Mouse (Mus musculus): ENCODE results near the gene Stambp. TPM values are rescaled to one million over a fixed set of nuclear protein-coding genes. Genes with fewer than 3 reads are reported as not detected.

Stambp gene
- total and polyA plus RNA-seq, 2 experiments: 6.9 to 7.4 TPM

GRCm38 (mm10) chr6:83599636-83600174 lies 27.2 kb upstream of the Stambp start:
- 65% methylated on average over 6 of the region's 6 CpGs for WGBS
- TF ChIP-seq CTCF (IDR thresholded peaks at IDR 0.05; ENCODE audit: low read depth, low read length): no peak
- TF ChIP-seq POLR2A (IDR thresholded peaks at IDR 0.05; ENCODE audit: extremely low read depth, insufficient read depth, low read length): no peak
- DNase-seq (ENCODE audit: extremely low read depth, low read depth, low spot score): peak; percentile 27
- Histone ChIP-seq H3K36me3 (ENCODE audit: control insufficient read depth, insufficient read depth, low read length) (no peaks in the 10 kb centered on the region), H3K4me1 (ENCODE audit: control insufficient read depth, insufficient read depth, low read length) (0 out of 2 replicates have a peak, but pooled peaks cover 1% of the 10 kb centered on the region), H3K27ac (replicated peaks; ENCODE audit: insufficient read depth, low read depth, low read length) (peak overlapping the region; percentile 51), H3K27me3 (ENCODE audit: control insufficient read depth, insufficient read depth, low read length) (no peaks in the 10 kb centered on the region), H3K79me2 (ENCODE audit: control insufficient read depth, insufficient read depth, low read length) (no peaks in the 10 kb centered on the region), H3K4me3 (ENCODE audit: insufficient read depth, low read depth, low read length) (no peak overlapping the region), H3K9ac (ENCODE audit: low read depth, low read length) (no peak overlapping the region)

- Histone ChIP-seq H3K27me3 (ENCODE audit: control insufficient read depth, insufficient read depth, low read length) (no peaks in the 10 kb centered on the region), H3K4me1 (ENCODE audit: control insufficient read depth, insufficient read depth, low read length) (0 out of 2 replicates have a peak, but pooled peaks cover 1% of the 10 kb centered on the region), H3K4me3 (ENCODE audit: insufficient read depth, low read depth, low read length) (peak overlapping the region; percentile 16; the same call in 1 of the 2 replicates), H3K9ac (ENCODE audit: low read depth, low read length) (no peak overlapping the region), H3K79me2 (ENCODE audit: control insufficient read depth, insufficient read depth, low read length) (no peaks in the 10 kb centered on the region), H3K36me3 (ENCODE audit: control insufficient read depth, insufficient read depth, low read length) (no peaks in the 10 kb centered on the region), H3K27ac (replicated peaks; ENCODE audit: insufficient read depth, low read depth, low read length) (peak overlapping the region; percentile 51)
- WGBS: 33% methylated on average over 24 of the region's 24 CpGs
- DNase-seq (ENCODE audit: extremely low read depth, low read depth, low spot score): no peak
- TF ChIP-seq CTCF (IDR thresholded peaks at IDR 0.05; ENCODE audit: low read depth, low read length): no peak
- TF ChIP-seq POLR2A (IDR thresholded peaks at IDR 0.05; ENCODE audit: extremely low read depth, insufficient read depth, low read length): no peak
Observed at GRCm38 (mm10) chr6:83599060-83599550, 26.6 kb upstream of the Stambp start.

GRCm38 (mm10) chr6:83598646-83599045 lies 26.1 kb upstream of the Stambp start:
- peak; percentile 19 for DNase-seq (ENCODE audit: extremely low read depth, low read depth, low spot score)
- 0 out of 2 replicates have a peak, but pooled peaks cover 1% of the 10 kb centered on the region for H3K4me1 ChIP-seq (ENCODE audit: control insufficient read depth, insufficient read depth, low read length)
- no peak for TF ChIP-seq POLR2A (IDR thresholded peaks at IDR 0.05; ENCODE audit: extremely low read depth, insufficient read depth, low read length)
- TF ChIP-seq CTCF (IDR thresholded peaks at IDR 0.05; ENCODE audit: low read depth, low read length): peak; percentile 69
- H3K27ac ChIP-seq (replicated peaks; ENCODE audit: insufficient read depth, low read depth, low read length): no peak overlapping the region
- H3K36me3 ChIP-seq (ENCODE audit: control insufficient read depth, insufficient read depth, low read length): no peaks in the 10 kb centered on the region
- H3K4me3 ChIP-seq (ENCODE audit: insufficient read depth, low read depth, low read length): no peak overlapping the region
- no peak overlapping the region for H3K9ac ChIP-seq (ENCODE audit: low read depth, low read length)
- 10% methylated on average over 9 of the region's 9 CpGs for WGBS
- no peaks in the 10 kb centered on the region for H3K79me2 ChIP-seq (ENCODE audit: control insufficient read depth, insufficient read depth, low read length)
- no peaks in the 10 kb centered on the region for H3K27me3 ChIP-seq (ENCODE audit: control insufficient read depth, insufficient read depth, low read length)

GRCm38 (mm10) chr6:83597988-83598387 lies 25.5 kb upstream of the Stambp start:
- WGBS: 47% methylated on average over 3 of the region's 3 CpGs
- H3K79me2 ChIP-seq (ENCODE audit: control insufficient read depth, insufficient read depth, low read length): no peaks in the 10 kb centered on the region
- TF ChIP-seq CTCF (IDR thresholded peaks at IDR 0.05; ENCODE audit: low read depth, low read length) (no peak), POLR2A (IDR thresholded peaks at IDR 0.05; ENCODE audit: extremely low read depth, insufficient read depth, low read length) (no peak)
- no peak overlapping the region for H3K9ac ChIP-seq (ENCODE audit: low read depth, low read length)
- H3K27ac ChIP-seq (replicated peaks; ENCODE audit: insufficient read depth, low read depth, low read length): no peak overlapping the region
- H3K36me3 ChIP-seq (ENCODE audit: control insufficient read depth, insufficient read depth, low read length): no peaks in the 10 kb centered on the region
- DNase-seq (ENCODE audit: extremely low read depth, low read depth, low spot score): no peak
- 0 out of 2 replicates have a peak, but pooled peaks cover 1% of the 10 kb centered on the region for H3K4me1 ChIP-seq (ENCODE audit: control insufficient read depth, insufficient read depth, low read length)
- no peak overlapping the region for H3K4me3 ChIP-seq (ENCODE audit: insufficient read depth, low read depth, low read length)
- H3K27me3 ChIP-seq (ENCODE audit: control insufficient read depth, insufficient read depth, low read length): no peaks in the 10 kb centered on the region

GRCm38 (mm10) chr6:83595035-83595434 lies 22.5 kb upstream of the Stambp start:
- Histone ChIP-seq H3K9ac (ENCODE audit: low read depth, low read length) (no peak overlapping the region), H3K4me1 (ENCODE audit: control insufficient read depth, insufficient read depth, low read length) (0 out of 2 replicates have a peak, but pooled peaks cover 1% of the 10 kb centered on the region), H3K4me3 (ENCODE audit: insufficient read depth, low read depth, low read length) (no peak overlapping the region), H3K79me2 (ENCODE audit: control insufficient read depth, insufficient read depth, low read length) (no peaks in the 10 kb centered on the region), H3K27ac (replicated peaks; ENCODE audit: insufficient read depth, low read depth, low read length) (no peak overlapping the region), H3K27me3 (ENCODE audit: control insufficient read depth, insufficient read depth, low read length) (no peaks in the 10 kb centered on the region), H3K36me3 (ENCODE audit: control insufficient read depth, insufficient read depth, low read length) (no peaks in the 10 kb centered on the region)
- 78% methylated on average over 2 of the region's 2 CpGs for WGBS
- no peak for DNase-seq (ENCODE audit: extremely low read depth, low read depth, low spot score)
- TF ChIP-seq POLR2A (IDR thresholded peaks at IDR 0.05; ENCODE audit: extremely low read depth, insufficient read depth, low read length) (no peak), CTCF (IDR thresholded peaks at IDR 0.05; ENCODE audit: low read depth, low read length) (no peak)

GRCm38 (mm10) chr6:83593896-83594295 lies 21.4 kb upstream of the Stambp start:
- 64% methylated on average over 7 of the region's 7 CpGs for WGBS
- H3K4me1 ChIP-seq (ENCODE audit: control insufficient read depth, insufficient read depth, low read length): no peaks in the 10 kb centered on the region
- no peaks in the 10 kb centered on the region for H3K36me3 ChIP-seq (ENCODE audit: control insufficient read depth, insufficient read depth, low read length)
- H3K27ac ChIP-seq (replicated peaks; ENCODE audit: insufficient read depth, low read depth, low read length): no peak overlapping the region
- H3K4me3 ChIP-seq (ENCODE audit: insufficient read depth, low read depth, low read length): no peak overlapping the region
- no peak for DNase-seq (ENCODE audit: extremely low read depth, low read depth, low spot score)
- no peaks in the 10 kb centered on the region for H3K27me3 ChIP-seq (ENCODE audit: control insufficient read depth, insufficient read depth, low read length)
- H3K9ac ChIP-seq (ENCODE audit: low read depth, low read length): no peak overlapping the region
- no peaks in the 10 kb centered on the region for H3K79me2 ChIP-seq (ENCODE audit: control insufficient read depth, insufficient read depth, low read length)
- TF ChIP-seq CTCF (IDR thresholded peaks at IDR 0.05; ENCODE audit: low read depth, low read length): no peak
- TF ChIP-seq POLR2A (IDR thresholded peaks at IDR 0.05; ENCODE audit: extremely low read depth, insufficient read depth, low read length): no peak
